Mouse (Mus musculus): Measurements from ENCODE around the gene Csf2rb.
"Not testable (repeated sequence)": the region's sequence is repeated elsewhere in the genome, so short reads cannot be mapped to it uniquely, and the experiment has no call there.

Csf2rb gene

DNA sequence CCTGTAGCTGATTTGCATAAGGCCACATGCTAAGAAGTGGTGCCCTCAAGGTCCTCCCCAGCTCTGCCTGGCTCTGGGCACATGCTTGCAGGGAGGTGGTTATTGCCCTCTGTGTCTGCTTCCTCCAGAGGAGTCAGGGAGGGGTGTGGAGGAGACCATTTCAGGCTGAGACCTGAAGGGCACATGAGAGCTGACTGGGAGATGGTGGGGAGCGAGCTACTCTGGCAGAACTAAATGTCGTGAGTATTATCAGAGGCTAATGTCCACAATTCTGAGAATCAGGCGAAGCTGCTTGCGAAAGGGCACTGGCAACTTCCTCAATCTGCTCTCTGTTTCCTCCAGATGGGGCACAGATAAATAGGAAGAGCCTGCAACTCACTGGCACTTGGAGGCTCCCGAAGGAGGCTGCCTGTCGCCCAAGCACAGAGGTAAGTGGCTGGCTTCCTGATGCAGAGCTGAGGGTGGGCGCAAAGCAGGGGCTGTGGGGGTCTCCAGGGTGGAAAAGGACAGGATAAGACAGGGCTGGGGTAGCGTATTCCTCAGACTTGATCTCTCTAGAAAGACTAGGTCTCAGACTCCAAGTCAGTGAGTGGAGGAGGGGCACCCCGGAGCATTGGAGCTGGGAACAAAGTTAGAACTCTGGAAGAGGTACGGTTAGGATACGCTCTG lies at the start of gene Csf2rb:
Gene Csf2rb (plus strand): TSS at position 82 of the 669 bp plus-strand sequence.
- DNase-seq (ENCODE audit: inconsistent age in 2 of 2, low spot score in 1 of 2): peak in 1 of 2 experiments; percentile 56

GRCm38 (mm10) chr15:78278308-78278707 lies 47.2 kb upstream of the Csf2rb start:
- no peak for DNase-seq (ENCODE audit: inconsistent age in 2 of 2, low spot score in 1 of 2)

GRCm38 (mm10) chr15:78287941-78288340 lies 37.6 kb upstream of the Csf2rb start:
- no peak for DNase-seq (ENCODE audit: inconsistent age in 2 of 2, low spot score in 1 of 2)

- not testable (repeated sequence) for DNase-seq (ENCODE audit: inconsistent age in 2 of 2, low spot score in 1 of 2)
These were observed 35.8 kb upstream of the Csf2rb start for GRCm38 (mm10) chr15:78289775-78290174.

DNA sequence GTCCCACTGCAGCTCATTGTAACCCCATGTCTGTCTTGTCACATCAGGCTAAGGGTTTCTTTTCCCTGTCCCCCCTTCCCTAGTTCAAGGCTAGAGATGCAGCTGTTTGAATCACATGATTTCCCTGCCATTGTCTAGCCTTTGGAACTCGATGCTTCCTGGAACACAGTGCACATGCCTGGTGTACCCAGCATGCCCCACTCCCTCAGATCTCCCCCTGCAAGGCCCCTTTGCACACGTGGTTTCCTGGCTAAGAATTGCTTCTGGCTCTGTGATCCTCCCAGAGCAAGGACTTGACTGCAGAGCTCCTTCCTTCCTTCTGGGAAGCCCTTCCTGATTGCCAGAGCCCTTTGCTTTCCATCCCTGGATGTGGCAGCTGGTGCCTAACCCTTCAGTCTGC lies 32.3 kb upstream of the Csf2rb start:
- not testable (repeated sequence) for DNase-seq (ENCODE audit: inconsistent age in 2 of 2, low spot score in 1 of 2)

GRCm38 (mm10) chr15:78293716-78294115 lies 31.8 kb upstream of the Csf2rb start:
- peak; percentile 16 to 66 for DNase-seq (ENCODE audit: inconsistent age in 2 of 2, low spot score in 1 of 2)

DNA sequence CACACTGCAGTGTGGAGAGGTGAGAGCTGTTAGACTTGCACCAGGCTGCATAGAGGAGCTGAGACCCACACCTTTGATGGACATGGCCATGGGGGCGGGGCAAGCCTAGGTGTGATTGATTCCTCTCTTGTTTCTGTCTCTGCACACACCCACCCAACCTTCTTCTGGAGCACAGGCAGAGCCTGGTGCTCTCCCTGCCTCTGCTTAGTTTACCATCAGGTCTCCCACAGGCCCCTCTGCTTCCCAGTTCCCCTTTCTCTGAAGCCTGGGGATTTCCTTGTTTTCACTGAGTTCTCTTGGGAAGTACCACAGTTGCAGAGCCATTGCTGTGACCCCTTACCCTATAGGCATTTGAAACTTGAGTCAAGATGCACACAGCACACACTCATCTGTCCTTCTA lies 27.0 kb upstream of the Csf2rb start:
- DNase-seq (ENCODE audit: inconsistent age in 2 of 2, low spot score in 1 of 2): no peak

DNA sequence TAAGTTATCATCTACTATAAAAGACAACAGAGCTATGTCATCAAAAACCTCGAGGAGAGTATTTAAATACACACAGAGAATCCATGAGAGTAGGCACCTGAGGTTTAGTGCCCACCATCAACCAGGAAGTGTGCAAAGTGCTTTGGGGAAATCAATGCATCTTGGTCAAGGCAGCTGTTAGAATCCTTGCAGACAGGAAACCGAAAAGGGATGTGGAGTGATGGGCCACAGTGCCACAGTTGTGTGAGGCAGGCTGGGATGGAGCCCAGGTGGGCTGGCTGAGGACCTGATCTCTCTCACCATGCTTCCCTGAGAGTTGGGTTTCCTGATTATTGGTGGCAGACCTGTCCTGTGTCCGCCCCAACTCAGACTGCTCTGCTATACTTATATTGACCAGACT lies 25.9 kb upstream of the Csf2rb start:
- DNase-seq (ENCODE audit: inconsistent age in 2 of 2, low spot score in 1 of 2): no peak

- peak; percentile 29 to 71 for DNase-seq (ENCODE audit: inconsistent age in 2 of 2, low spot score in 1 of 2)
These were observed 24.8 kb upstream of the Csf2rb start for GRCm38 (mm10) chr15:78300773-78301172.

GRCm38 (mm10) chr15:78302718-78303117 lies 22.8 kb upstream of the Csf2rb start:
- DNase-seq (ENCODE audit: inconsistent age in 2 of 2, low spot score in 1 of 2): no peak

DNA sequence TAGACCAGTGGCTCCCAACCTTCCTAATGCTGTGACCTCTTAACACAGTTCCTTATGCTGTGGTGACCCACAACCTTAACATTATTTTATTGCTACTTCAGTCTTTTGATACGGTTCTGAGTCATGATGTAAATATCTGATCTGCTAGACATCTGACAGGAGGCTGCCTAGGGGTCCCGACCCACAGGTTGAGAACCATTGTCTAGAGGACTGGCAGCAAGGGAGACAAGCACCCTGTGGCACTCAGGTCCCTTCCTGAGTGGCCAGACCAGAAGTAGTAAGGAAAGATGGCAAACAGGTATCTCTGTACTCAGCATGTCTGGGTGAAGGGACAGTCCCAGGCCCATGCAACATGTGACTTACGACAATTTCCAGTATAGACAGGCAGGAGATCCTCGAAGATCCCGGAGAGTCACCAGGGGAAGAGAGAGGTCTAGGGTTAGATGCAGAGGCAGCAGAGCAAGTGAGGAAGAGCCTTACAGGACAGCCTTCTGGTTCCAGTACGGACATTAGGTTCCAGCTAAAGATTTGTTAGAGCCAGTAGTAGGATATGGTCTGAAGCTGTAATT lies 21.8 kb upstream of the Csf2rb start:
- no peak for DNase-seq (ENCODE audit: inconsistent age in 2 of 2, low spot score in 1 of 2)

- DNase-seq (ENCODE audit: inconsistent age in 2 of 2, low spot score in 1 of 2): no peak
These were observed 20.1 kb upstream of the Csf2rb start, which contains the start of gene Csf2rb2 for GRCm38 (mm10) chr15:78305341-78305933. Gene Csf2rb2, minus strand, starts transcription at chr15:78305721.

DNA sequence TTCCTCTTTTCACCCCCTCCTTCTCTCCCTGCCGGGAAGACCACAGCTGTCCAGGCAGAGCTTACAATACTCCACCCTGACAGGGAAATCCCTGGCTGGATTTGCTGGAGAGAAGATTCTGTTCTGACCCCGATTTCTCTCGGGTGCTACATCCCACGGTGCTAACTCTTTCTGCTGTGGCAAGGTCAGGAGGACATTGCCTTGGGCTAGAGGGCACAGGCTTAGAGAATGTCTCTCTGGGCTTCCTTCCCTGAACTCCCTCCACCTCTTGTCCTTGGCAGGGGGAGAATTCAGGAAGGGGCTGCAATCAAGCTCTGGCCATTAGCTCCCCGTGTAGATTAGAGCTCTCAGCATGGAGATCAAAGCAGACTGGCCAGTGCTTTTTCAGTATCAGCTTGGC lies 15.7 kb upstream of the Csf2rb start:
- no peak for DNase-seq (ENCODE audit: inconsistent age in 2 of 2, low spot score in 1 of 2)

- no peak for DNase-seq (ENCODE audit: inconsistent age in 2 of 2, low spot score in 1 of 2)
These were observed 14.6 kb upstream of the Csf2rb start for GRCm38 (mm10) chr15:78310971-78311370.

- not testable (repeated sequence) for DNase-seq (ENCODE audit: inconsistent age in 2 of 2, low spot score in 1 of 2)
These were observed 12.9 kb upstream of the Csf2rb start for GRCm38 (mm10) chr15:78312421-78313233.

- DNase-seq (ENCODE audit: inconsistent age in 2 of 2, low spot score in 1 of 2): not testable (repeated sequence)
These were observed 11.9 kb upstream of the Csf2rb start for GRCm38 (mm10) chr15:78313659-78314058.

GRCm38 (mm10) chr15:78318338-78319171 lies 7.0 kb upstream of the Csf2rb start:
- not testable (repeated sequence) for DNase-seq (ENCODE audit: inconsistent age in 2 of 2, low spot score in 1 of 2)

GRCm38 (mm10) chr15:78320825-78321496 lies 4.6 kb upstream of the Csf2rb start:
- peak; percentile 76 to 94 for DNase-seq (ENCODE audit: inconsistent age in 2 of 2, low spot score in 1 of 2)

DNA sequence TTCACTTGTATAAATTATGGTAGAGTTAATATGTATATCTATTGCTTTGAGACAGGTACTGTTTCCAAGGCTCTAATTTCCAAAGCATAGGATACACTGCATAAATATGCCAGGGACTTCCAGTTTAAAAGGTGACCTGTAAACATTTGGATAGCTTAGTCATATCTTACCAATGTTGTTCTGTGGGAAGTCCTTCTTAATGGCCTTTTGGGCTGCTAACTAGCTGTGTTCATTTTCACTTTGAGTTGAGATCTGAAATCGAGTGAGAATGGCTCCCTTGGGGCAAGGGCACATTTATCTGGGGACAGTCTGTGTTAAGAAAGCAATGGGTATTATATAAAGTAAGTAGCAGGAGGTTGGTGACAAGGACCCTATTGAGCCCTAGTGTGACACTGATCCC lies 2.2 kb upstream of the Csf2rb start:
- DNase-seq (ENCODE audit: inconsistent age in 2 of 2, low spot score in 1 of 2): no peak

DNA sequence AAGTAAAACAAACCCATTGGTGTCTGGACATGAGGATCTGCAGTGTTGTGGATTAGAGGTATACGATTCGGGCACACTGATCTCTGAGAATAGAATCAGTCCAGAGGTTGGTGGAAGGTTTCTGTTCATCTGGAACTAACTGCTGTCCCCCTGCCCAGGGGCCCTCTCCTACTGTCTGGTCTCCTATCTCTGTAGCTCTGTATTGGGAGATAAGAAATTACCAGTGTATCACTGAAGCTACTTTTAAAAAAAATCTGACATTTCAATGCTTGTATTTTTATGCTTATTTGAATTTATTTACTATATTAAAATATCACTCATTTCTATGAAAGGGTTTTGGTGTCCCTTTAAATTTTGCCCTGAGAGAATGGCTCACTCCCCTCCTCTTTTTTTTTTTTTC lies 1.3 kb upstream of the Csf2rb start:
- DNase-seq (ENCODE audit: inconsistent age in 2 of 2, low spot score in 1 of 2): no peak

All from adrenal gland, adult (tissue).